Mouse (Mus musculus) liver, adult 2 months (tissue): ENCODE data around the gene G6pc3. TPM values are rescaled to one million over a fixed set of nuclear protein-coding genes. Genes with fewer than 3 reads are reported as not detected.

Experiments
- DNase-seq: peaks from one replicate; pipeline ENCODE4 v3.0.0-alpha.2; 2011; ENCODE audit warnings: low read depth, low spot score; ENCODE audit errors: extremely low read depth
- H3K27ac ChIP-seq: fragments of 200-500 bp; replicated peaks from 2 replicates; pipeline ENCODE4 v1.5.1; 2012; ENCODE audit warnings: low read depth, mild to moderate bottlenecking, control low read depth, inconsistent platforms, low read length; ENCODE audit not compliant: insufficient read depth
- H3K27me3 ChIP-seq: fragments of 200-500 bp; 2 replicates; pipeline ENCODE4 v1.6.1; 2012; ENCODE audit warnings: mild to moderate bottlenecking, moderate library complexity, low read length, inconsistent platforms; ENCODE audit not compliant: control insufficient read depth, insufficient read depth
- H3K36me3 ChIP-seq: fragments of 200-500 bp; 2 replicates; pipeline ENCODE4 v1.6.1; 2012; ENCODE audit warnings: low read length, inconsistent platforms; ENCODE audit not compliant: control insufficient read depth, insufficient read depth
- H3K4me1 ChIP-seq: fragments of 200-500 bp; 2 replicates; pipeline ENCODE4 v1.6.1; 2011; ENCODE audit warnings: low read length; ENCODE audit not compliant: control insufficient read depth, insufficient read depth
- H3K4me3 ChIP-seq: fragments of 200-500 bp; 2 replicates; pipeline ENCODE4 v1.5.1; 2011; ENCODE audit warnings: low read depth, mild to moderate bottlenecking, control low read depth, low read length, moderate library complexity; ENCODE audit not compliant: insufficient read depth
- H3K79me2 ChIP-seq: fragments of 200-500 bp; 2 replicates; pipeline ENCODE4 v1.6.1; 2012; ENCODE audit warnings: inconsistent platforms, mild to moderate bottlenecking, low read length, moderate library complexity; ENCODE audit not compliant: control insufficient read depth, insufficient read depth
- H3K9ac ChIP-seq: fragments of 200-500 bp; 2 replicates; pipeline ENCODE4 v1.6.1; 2012; ENCODE audit warnings: low read depth, mild to moderate bottlenecking, control low read depth, inconsistent platforms, low read length
- CTCF ChIP-seq: fragments of 200-500 bp; IDR thresholded peaks from 2 replicates; pipeline ENCODE4 v1.5.1; 2011; ENCODE audit warnings: low read depth, low read length, control low read depth
- POLR2A ChIP-seq: fragments of 200-500 bp; IDR thresholded peaks from 2 replicates; pipeline ENCODE4 v1.6.1; 2011; ENCODE audit warnings: low read length, control low read depth; ENCODE audit not compliant: insufficient read depth; ENCODE audit errors: extremely low read depth
- WGBS: fragments of 180-500 bp; shearing (Covaris S2); methylation state at CpG from one replicate; pipeline ENCODE4 v1.1.7; 2018; 5-methylcytosine and 5-hydroxymethylcytosine counted together
- polyA plus RNA-seq: library from polyadenylated mRNA; depleted of rRNA; stranded (reverse); fragments of >200 nt; gene quantifications from 2 replicates; pipeline ENCODE4 v1.2.3, GENCODE M21; 2012
- total RNA-seq: library from RNA; depleted of rRNA; stranded (reverse); fragments of >200 nt; gene quantifications from 2 replicates; pipeline ENCODE4 v1.2.3, GENCODE M21; 2014

The G6pc3 gene
- total and polyA plus RNA-seq, 2 experiments = 2.8 to 25.9 TPM

- H3K27me3 ChIP-seq = no peaks in the 10 kb centered on the region
- peaks cover 12% of the 10 kb centered on the region for H3K4me1 ChIP-seq
- peaks cover 48% of the 10 kb centered on the region for H3K79me2 ChIP-seq
- 78% methylated on average over 12 of the region's 12 CpGs for WGBS
- no peak overlapping the region for H3K9ac ChIP-seq
- DNase-seq = no peak
- no peak overlapping the region for H3K4me3 ChIP-seq
- TF ChIP-seq POLR2A (no peak), CTCF (no peak)
- H3K36me3 ChIP-seq = no peaks in the 10 kb centered on the region
- no peak overlapping the region for H3K27ac ChIP-seq
These were observed 38.1 kb downstream of the G6pc3 start for GRCm38 (mm10) chr11:102227270-102228190.

GRCm38 (mm10) chr11:102228191-102228545 lies 38.7 kb downstream of the G6pc3 start:
- peaks cover 48% of the 10 kb centered on the region for H3K79me2 ChIP-seq
- 75% methylated on average over 9 of the region's 9 CpGs for WGBS
- TF ChIP-seq POLR2A (no peak), CTCF (no peak)
- no peak for DNase-seq
- H3K4me3 ChIP-seq = no peak overlapping the region
- no peak overlapping the region for H3K9ac ChIP-seq
- no peak overlapping the region for H3K27ac ChIP-seq
- no peaks in the 10 kb centered on the region for H3K36me3 ChIP-seq
- peaks cover 11% of the 10 kb centered on the region for H3K4me1 ChIP-seq
- no peaks in the 10 kb centered on the region for H3K27me3 ChIP-seq

- WGBS = 32% methylated on average over 7 of the region's 7 CpGs
- H3K36me3 ChIP-seq = no peaks in the 10 kb centered on the region
- TF ChIP-seq CTCF (no peak), POLR2A (no peak)
- peak overlapping the region; percentile 73; the same call in 1 of the 2 replicates for H3K4me3 ChIP-seq
- H3K79me2 ChIP-seq = peaks cover 42% of the 10 kb centered on the region
- H3K9ac ChIP-seq = peak overlapping the region; percentile 95
- no peak for DNase-seq
- H3K27ac ChIP-seq = no peak overlapping the region
- peaks cover 11% of the 10 kb centered on the region for H3K4me1 ChIP-seq
- H3K27me3 ChIP-seq = no peaks in the 10 kb centered on the region
These were observed 39.3 kb downstream of the G6pc3 start for GRCm38 (mm10) chr11:102228646-102229268.

GRCm38 (mm10) chr11:102229331-102229953 lies 40.0 kb downstream of the G6pc3 start:
- Histone ChIP-seq H3K27me3 (no peaks in the 10 kb centered on the region), H3K27ac (peak overlapping the region; percentile 70), H3K36me3 (no peaks in the 10 kb centered on the region), H3K4me3 (peak overlapping the region; percentile 73), H3K4me1 (peaks cover 11% of the 10 kb centered on the region), H3K79me2 (peaks cover 42% of the 10 kb centered on the region), H3K9ac (peak overlapping the region; percentile 95)
- WGBS = 2% methylated on average over 44 of the region's 47 CpGs
- TF ChIP-seq CTCF = no peak
- TF ChIP-seq POLR2A = no peak
- DNase-seq = no peak

- Histone ChIP-seq H3K27me3 (no peaks in the 10 kb centered on the region), H3K4me3 (peak within 1 kb of the TSS; percentile 73), H3K4me1 (peaks cover 8% of the 10 kb centered on the region), H3K9ac (peak within 1 kb of the TSS; percentile 95), H3K27ac (peak within 1 kb of the TSS; percentile 70), H3K79me2 (peaks cover 35% of the 10 kb centered on the region), H3K36me3 (no peaks in the 10 kb centered on the region)
- TF ChIP-seq POLR2A (peak; percentile 70), CTCF (no peak)
- 1% methylated on average over 49 of the region's 49 CpGs for WGBS
- DNase-seq = peak; percentile 91
These were observed 40.8 kb downstream of the G6pc3 start, which contains the start of gene Hdac5 for GRCm38 (mm10) chr11:102230006-102230741. TSS of gene Hdac5 (minus strand) at chr11:102230166.
